Mouse (Mus musculus) erythroblast, embryonic 14.5 days (primary cell): Measurements from ENCODE around the gene Nup188.

Experiments used
- GATA1 ChIP-seq: IDR thresholded peaks from 2 replicates; pipeline ENCODE4 v1.6.1; 2012; ENCODE audit warnings: low read length, inconsistent platforms, mixed read lengths
- TAL1 ChIP-seq: IDR thresholded peaks from 3 replicates; pipeline ENCODE4 v1.6.1; 2012; ENCODE audit warnings: low read length, inconsistent platforms, mixed read lengths

DNA sequence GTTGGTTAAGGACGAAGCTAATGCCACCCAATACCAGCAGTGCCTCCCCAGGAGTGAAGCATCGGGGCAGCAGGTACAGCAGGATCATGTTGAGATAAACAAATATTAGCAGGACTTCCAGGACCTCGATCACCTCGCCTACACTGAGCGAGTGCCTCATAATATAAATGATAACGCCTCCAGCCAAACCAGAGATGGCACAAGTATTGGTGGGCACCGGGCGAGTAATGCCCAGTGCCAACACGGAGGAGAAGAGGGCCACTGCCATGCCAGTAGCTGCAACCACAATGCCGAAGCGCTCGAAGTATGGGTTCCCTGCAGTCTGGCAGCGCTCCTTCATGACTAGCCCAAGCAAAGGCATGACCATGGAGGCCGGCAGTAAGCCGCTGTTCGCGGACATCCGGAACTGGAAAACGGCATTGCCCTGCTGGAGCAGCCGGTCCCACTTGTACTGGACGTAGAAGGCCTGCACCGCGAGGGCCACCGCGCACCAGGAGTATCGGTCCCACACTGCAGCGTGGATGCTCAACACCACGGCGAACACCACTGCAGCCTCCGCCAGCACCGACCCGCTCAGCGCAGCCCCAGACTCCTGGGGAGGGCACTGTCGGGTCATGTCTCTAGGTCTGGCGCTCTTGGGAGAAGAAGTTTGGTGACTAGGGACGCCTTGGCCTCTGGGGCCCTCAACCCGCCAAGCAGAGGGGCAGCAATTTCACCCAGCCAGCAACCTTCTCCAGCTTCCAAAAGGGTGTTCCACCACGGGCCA lies 598 bp upstream of the Nup188 start:
- TF ChIP-seq TAL1 (no peak), GATA1 (no peak)
